Mouse (Mus musculus) liver, postnatal 0 days (tissue): ENCODE results near the gene Nploc4.

Experiments used
- CTCF ChIP-seq: sonication (generic); IDR thresholded peaks from 2 replicates; pipeline ENCODE4 v1.5.1; 2016; ENCODE audit warnings: antibody characterized with exemption, low read depth
- EP300 ChIP-seq: IDR thresholded peaks from 2 replicates; pipeline ENCODE4 v1.6.1; 2016; ENCODE audit warnings: antibody characterized with exemption, low read depth, mild to moderate bottlenecking

GRCm38 (mm10) chr11:120382509-120382908 lies 55.0 kb downstream of the Nploc4 start:
- no peak for TF ChIP-seq CTCF
- no peak for TF ChIP-seq EP300
